Mouse (Mus musculus) retina, embryonic 14.5 days (tissue): ENCODE data around the gene Bag1.
A peak's percentile ranks its signal among the peaks of the same experiment; 100 is the strongest.
"Not testable (repeated sequence)": the region's sequence is repeated elsewhere in the genome, so short reads cannot be mapped to it uniquely, and the experiment has no call there.

Experiments
- DNase-seq: peaks from one replicate; pipeline ENCODE4 v3.0.0-alpha.2; 2015; ENCODE audit warnings: low spot score

Bag1 gene

DNA sequence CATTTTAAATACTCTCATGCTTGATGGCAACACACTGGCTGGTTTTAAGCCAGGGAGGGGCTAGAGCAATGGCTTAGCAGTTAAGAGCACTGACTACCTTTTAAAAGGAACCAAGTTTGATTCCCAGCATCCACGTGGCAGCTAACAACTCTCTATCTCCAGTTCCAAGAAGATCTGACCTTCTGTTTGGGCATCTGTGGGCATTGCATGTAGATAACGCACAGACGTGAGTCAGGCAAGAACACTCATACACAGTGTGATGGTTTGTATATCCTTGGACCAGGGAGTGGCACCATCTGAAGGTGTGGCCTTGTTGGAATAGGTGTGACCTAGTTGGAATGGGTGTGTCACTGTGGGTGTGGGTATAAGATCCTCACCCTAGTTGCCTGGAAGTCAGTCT is 13.7 kb downstream of the Bag1 start:
- DNase-seq, result not testable (repeated sequence)

DNA sequence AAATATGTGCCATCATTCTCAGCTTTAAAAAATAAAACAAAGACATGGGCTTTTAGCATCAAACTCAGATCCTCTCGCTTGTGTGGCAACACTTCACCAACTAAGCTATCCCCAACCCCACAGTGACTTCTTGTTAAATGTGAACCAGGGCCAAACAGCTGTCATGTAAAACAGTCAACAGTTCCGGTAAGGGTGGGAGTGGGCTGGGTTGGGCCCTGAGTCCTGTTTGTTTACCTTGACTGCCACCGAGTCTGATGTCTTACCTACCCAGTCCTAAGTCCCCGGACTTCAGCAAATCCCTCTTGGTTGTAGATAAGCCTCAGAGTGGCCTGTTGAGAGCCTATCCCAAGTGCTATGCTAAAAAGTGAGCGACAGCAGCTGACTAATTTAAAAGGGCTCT is 14.4 kb downstream of the Bag1 start:
- DNase-seq, result no peak

DNA sequence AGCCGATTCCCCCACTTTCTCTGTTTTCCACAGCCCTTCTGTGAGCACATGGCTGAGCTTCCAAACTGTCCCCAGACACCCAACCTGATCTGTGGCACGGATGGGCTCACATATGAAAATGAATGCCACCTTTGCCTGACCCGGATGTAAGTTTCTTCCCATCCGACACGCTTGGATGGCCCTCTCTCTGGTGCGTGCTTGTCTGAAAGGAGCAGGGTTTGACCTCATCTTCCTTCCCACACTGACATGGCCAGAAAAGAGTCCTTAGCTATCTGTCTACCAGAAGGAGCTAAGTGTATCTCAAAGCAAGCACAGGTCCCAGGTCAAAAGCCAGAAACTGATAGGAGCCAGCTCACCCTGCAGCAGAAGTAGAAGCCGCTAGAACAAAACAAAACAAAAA is 19.0 kb downstream of the Bag1 start:
- no peak for DNase-seq

DNA sequence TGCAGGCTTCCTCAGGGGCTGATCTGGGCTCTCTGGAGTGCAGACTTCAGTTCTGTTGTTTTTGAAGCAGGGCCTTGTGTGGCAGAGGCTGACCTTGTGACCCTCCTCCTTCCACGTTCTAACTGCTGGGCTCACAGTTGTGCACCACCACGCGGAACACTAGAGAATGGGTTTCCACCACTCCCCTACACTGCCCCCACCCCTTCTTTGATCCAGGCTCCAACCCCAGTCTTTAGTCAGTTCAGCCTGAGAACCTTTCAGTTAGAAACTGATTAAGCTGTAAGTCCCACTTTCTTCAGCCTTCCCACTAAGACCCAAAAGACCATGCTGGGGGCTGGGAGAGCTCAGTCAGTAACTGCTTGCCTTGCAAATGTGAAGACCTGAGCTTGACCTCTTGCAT is 22.5 kb downstream of the Bag1 start:
- no peak for DNase-seq

GRCm38 (mm10) chr4:40923087-40923651 is 24.9 kb downstream of the Bag1 start:
- no peak for DNase-seq

GRCm38 (mm10) chr4:40921288-40921687 is 26.8 kb downstream of the Bag1 start:
- no peak for DNase-seq

DNA sequence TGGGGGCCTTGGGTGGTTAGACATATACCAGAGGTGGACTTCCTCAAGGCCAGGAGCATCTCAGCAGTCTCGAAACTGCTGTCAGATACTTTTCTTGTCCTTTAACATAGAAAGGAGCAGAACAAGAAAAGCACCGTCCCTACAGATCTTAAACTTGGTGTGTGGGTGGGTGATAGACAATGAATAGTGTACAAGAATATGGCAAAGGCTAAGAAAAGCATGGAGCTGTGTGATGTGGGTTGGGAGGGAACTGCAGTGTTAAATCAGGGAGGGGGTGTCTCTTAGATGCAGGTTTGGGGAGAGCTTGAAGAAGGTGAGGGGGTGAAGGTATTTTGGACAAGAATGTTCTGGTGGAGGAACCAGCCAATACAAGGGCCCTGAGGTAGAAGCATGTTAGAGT is 27.5 kb downstream of the Bag1 start:
- DNase-seq, result no peak

- no peak for DNase-seq
Measured at GRCm38 (mm10) chr4:40919785-40920184, 28.3 kb downstream of the Bag1 start, which contains the start of gene Spink4. Spink4 (plus strand) TSS chr4:40920052.

DNA sequence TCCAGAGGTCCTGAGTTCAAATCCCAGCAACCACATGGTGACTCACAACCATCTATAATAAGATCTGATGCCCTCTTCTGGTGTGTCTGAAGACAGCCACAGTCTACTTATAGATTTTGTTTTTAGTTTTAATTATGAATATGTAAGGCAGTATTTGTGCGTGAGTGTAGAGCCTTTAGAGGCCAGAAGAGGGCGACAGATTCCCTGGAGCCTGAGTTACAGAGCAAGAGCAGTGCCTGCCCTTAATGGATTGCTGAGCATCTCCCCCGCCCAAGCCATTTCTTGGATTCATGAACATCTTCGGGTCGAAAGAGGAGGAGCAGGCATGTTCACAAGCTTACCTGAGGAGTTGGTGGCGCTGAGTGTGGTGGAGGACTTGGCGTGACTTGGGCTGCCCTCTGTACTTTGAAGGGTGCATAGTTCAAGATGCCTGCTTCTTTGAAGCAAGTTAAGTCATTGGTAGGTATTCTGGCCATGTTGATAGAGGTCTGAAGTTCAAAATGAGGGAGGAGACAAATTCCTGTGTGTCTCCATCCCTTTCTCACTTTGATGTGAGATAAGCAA is 31.4 kb downstream of the Bag1 start:
- no peak for DNase-seq

DNA sequence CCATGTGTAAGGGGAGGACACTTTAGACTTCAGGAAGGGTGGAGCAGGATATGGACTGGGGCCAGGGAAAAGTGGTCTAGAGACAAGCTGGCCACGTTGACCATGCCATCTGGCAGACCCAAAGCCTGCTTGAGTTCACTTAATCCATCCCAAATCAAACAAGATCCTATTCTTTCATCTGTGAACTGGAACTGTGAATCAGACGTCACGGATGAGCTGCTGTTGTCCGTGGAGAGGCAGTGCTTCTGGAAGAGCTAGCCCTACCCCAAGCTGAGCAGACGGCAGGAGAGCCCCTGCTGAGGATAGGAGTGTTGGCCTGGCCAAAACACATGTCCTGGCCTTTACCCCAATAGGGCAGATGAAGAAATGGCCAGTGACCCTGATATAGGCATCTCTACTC is 32.1 kb downstream of the Bag1 start:
- DNase-seq, result no peak

DNA sequence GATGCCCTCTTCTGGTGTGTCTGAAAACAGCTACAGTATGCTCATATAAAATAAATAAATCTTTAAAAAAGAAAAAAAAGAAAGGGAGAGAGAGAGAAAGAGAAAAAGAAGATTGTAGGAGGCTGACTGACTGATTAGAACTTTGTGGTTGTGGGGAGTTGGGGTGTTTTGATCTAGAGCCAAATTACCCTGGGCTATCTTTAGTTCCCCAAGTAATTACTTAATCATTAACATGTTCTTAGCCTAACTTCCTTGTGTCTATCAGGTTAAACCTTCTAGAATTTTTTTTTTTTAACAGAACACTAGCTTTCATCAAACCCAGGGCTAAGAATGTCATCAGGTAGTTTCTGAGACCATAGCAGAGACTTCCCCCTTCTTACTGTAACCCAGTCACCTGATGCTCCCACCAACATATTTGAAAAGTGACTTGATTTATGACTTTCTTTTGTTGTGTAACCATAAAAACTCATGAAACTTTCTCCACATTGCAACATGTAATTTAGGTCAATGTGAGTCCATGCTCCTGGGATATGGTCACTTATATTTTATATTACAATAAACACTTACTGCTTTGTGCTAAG is 33.7 kb downstream of the Bag1 start:
- no peak for DNase-seq

- DNase-seq, result no peak
Measured at GRCm38 (mm10) chr4:40908261-40908969, 39.7 kb downstream of the Bag1 start.

GRCm38 (mm10) chr4:40906298-40906697 is 41.8 kb downstream of the Bag1 start:
- DNase-seq, result peak; percentile 51

DNA sequence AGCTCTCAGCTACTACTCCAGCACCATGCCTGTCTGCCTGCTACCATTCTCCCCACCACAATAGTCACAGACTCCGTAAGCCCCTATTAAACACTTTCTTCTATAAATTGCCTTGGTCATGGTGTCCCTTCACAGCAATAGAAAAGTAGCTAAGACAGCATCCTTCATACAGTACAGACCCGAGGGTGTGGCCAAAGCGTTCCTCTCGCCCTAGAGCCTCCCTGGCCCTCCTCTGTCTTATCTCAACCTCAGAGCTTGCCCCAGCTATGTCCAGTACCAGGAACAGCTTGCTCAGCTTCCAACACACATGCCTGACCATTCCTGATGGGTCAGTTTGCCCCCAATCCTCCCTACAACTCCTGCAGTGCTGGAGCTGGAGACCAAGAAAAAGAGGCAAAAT is 47.5 kb downstream of the Bag1 start:
- DNase-seq, result no peak

GRCm38 (mm10) chr4:40900071-40900470 is 48.0 kb downstream of the Bag1 start:
- no peak for DNase-seq

- DNase-seq, result no peak
Measured at GRCm38 (mm10) chr4:40899264-40899663, 48.8 kb downstream of the Bag1 start.

- no peak for DNase-seq
Measured at GRCm38 (mm10) chr4:40898476-40899044, 49.5 kb downstream of the Bag1 start.

GRCm38 (mm10) chr4:40895646-40896045 is 52.4 kb downstream of the Bag1 start:
- DNase-seq, result no peak

GRCm38 (mm10) chr4:40895118-40895517 is 53.0 kb downstream of the Bag1 start:
- DNase-seq, result no peak

GRCm38 (mm10) chr4:40891206-40891605 is 56.9 kb downstream of the Bag1 start:
- DNase-seq, result no peak

- DNase-seq, result no peak
Measured at GRCm38 (mm10) chr4:40889983-40890382, 58.1 kb downstream of the Bag1 start.

DNA sequence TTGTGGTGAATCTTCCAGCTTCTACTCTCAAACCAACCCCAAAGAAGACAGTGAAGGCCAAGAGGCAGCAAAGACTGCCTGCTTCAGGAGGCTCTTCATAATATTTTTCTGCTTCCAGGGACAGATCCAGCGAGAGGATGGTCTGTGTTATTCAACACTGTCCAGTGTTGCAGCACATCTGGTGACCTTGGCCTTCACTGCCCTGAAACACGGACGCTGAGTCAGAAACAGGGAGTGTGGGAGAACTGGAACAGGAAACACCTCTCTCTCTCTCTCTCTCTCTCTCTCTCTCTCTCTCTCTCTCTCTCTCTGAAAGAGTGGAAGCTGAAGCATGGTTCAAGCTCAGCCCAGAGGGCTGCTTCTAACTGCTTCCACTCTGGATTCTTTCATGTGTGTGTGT is 58.8 kb downstream of the Bag1 start:
- DNase-seq, result no peak

DNA sequence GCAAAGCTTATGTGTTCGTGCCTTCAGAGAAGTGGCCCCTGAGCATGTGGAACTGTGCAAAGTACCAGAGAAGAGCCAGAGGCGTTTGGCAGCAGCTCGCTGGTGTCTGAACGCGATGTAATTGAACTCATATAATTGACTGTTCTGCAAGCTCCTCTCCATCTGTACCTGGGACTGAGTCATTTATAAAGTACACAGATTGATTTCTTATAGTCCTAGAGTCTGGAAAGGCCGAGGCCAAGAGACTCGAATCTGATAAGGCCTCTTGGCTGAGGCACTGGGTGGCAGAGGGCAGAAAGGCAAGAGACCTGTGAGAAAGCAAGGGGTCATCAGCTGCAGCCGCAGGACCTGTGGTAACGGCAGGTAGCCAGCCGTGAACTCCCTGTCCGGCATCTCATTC is 59.3 kb downstream of the Bag1 start:
- no peak for DNase-seq
